Mouse (Mus musculus) adrenal gland, postnatal 10 days (tissue): ENCODE data around the gene Umps. TPM values are rescaled to one million over a fixed set of nuclear protein-coding genes. Genes with fewer than 3 reads are reported as not detected.
A peak's percentile ranks its signal among the peaks of the same experiment; 100 is the strongest.

ENCODE experiments used
- DNase-seq: peaks from one replicate; pipeline ENCODE4 v3.0.0; 2021; ENCODE audit warnings: mixed read lengths
- total RNA-seq, 2 experiments: library from RNA; stranded (reverse); gene quantifications; 2 replicates each; pipeline ENCODE4 v1.2.3; 2021

The Umps gene
- total RNA-seq, 2 experiments from 2014 or later: 31.9 to 36.4 TPM

- DNase-seq: no peak
Measured at GRCm38 (mm10) chr16:33931682-33932081, 35.2 kb downstream of the Umps start.

GRCm38 (mm10) chr16:33930785-33931184 lies 36.1 kb downstream of the Umps start:
- DNase-seq: no peak

- peak; percentile 79 for DNase-seq
Measured at GRCm38 (mm10) chr16:33928788-33929462, 37.9 kb downstream of the Umps start.

- no peak for DNase-seq
Measured at GRCm38 (mm10) chr16:33927263-33927824, 39.5 kb downstream of the Umps start.

GRCm38 (mm10) chr16:33923758-33924157 lies 43.1 kb downstream of the Umps start:
- no peak for DNase-seq

- no peak for DNase-seq
Measured at GRCm38 (mm10) chr16:33923001-33923316, 43.9 kb downstream of the Umps start.

- no peak for DNase-seq
Measured at GRCm38 (mm10) chr16:33922111-33923000, 44.5 kb downstream of the Umps start.

GRCm38 (mm10) chr16:33921514-33921913 lies 45.3 kb downstream of the Umps start:
- no peak for DNase-seq

- no peak for DNase-seq
Measured at GRCm38 (mm10) chr16:33917926-33918325, 48.9 kb downstream of the Umps start.

- DNase-seq: no peak
Measured at GRCm38 (mm10) chr16:33917390-33917789, 49.4 kb downstream of the Umps start.

GRCm38 (mm10) chr16:33916473-33917251 lies 50.2 kb downstream of the Umps start:
- DNase-seq: peak; percentile 93

- DNase-seq: no peak
Measured at GRCm38 (mm10) chr16:33914997-33915396, 51.8 kb downstream of the Umps start.

GRCm38 (mm10) chr16:33908239-33908638 lies 58.6 kb downstream of the Umps start:
- DNase-seq: no peak

Other genes starting within 250 kb of the Umps start
- under 1 TPM; 0.09 to 0.18 TPM for gene Muc13, start 173.0 kb downstream of the Umps start, total RNA-seq
- gene Itgb5, start 137.4 kb downstream of the Umps start, total RNA-seq: 100 to 1,000 TPM; 106 to 114 TPM